Mouse (Mus musculus) neutrophil, adult 5-6 weeks (primary cell): Measurements from ENCODE around the gene Dnaja4. TPM values are rescaled to one million over a fixed set of nuclear protein-coding genes. Genes with fewer than 3 reads are reported as not detected.
A peak's percentile ranks its signal among the peaks of the same experiment; 100 is the strongest.

Source experiments
- ATAC-seq: fragments of 151-379, 151-347 bp; 2 replicates; pipeline ENCODE4 v1.8.0; 2017; ENCODE audit warnings: mild to moderate bottlenecking, moderate TSS enrichment; ENCODE audit not compliant: insufficient number of reproducible peaks, poor library complexity, low FRiP score, severe bottlenecking; ENCODE audit errors: extremely low read depth
- total RNA-seq: library from RNA; stranded (forward); fragments of 200-1000 nt; gene quantifications from 2 replicates; pipeline ENCODE4 v1.2.3, GENCODE M21; 2017

Dnaja4 gene
- total RNA-seq, 1 experiment from 2014 or later: 2.3 TPM

- peak; percentile 59 for ATAC-seq
Measured at GRCm38 (mm10) chr9:54691241-54691805, 7.3 kb upstream of the Dnaja4 start.

DNA sequence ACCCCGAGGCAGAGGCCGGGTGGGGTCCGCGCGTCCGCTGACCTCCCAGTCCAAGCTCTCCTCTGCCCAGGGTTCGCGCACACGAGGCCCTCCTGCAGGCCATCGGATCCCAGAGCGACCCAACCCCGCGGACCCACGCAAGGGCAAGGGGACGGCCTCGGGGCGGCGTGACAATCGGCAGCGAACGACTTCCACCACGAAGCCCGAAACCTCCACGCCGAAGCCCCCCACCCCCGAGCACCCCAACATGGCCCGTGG, 343 bp downstream of the Dnaja4 start:
- no peak for ATAC-seq

DNA sequence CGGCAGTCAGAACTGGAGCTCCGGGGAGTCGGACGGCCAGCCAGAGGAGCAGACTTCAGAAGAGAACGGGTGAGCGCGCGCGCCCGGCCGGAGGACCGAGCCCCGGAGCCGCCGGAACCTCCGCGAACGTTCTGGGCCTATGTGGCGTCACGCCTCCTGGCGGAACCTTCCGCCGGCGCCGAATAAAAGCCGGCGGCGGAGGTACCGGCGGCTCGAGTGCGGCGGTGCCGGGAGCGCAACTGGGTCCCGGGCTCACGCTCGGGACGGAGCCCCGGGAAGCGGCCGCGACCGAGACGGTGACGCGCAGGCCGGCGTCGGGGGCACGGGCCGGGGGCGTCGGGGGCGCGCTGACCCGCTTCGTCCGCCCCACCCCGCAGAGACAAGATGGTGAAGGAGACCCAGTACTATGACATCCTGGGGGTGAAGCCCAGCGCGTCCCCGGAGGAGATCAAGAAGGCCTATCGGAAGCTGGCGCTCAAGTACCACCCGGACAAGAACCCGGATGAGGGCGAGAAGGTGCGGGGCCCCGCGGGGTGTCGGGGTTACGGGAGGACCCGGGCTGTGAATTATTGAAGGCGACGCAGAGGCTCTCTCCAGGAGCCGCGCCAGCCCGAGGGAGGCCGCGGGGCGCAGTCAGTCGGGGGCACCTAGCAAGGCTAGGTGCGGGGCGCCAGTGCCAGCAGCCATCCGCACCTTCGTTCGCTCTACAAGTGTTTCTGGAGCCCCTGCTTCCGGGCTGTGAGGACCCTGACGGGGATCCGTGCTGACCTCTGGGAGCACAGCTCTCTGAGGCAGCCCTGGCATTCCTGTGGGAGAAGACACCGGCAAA, 886 bp downstream of the Dnaja4 start:
- no peak for ATAC-seq

- ATAC-seq: no peak
Measured at GRCm38 (mm10) chr9:54700174-54700475, 1.5 kb downstream of the Dnaja4 start.

- no peak for ATAC-seq
Measured at GRCm38 (mm10) chr9:54700746-54701145, 2.1 kb downstream of the Dnaja4 start.

GRCm38 (mm10) chr9:54702581-54702980, 3.9 kb downstream of the Dnaja4 start:
- ATAC-seq: no peak

DNA sequence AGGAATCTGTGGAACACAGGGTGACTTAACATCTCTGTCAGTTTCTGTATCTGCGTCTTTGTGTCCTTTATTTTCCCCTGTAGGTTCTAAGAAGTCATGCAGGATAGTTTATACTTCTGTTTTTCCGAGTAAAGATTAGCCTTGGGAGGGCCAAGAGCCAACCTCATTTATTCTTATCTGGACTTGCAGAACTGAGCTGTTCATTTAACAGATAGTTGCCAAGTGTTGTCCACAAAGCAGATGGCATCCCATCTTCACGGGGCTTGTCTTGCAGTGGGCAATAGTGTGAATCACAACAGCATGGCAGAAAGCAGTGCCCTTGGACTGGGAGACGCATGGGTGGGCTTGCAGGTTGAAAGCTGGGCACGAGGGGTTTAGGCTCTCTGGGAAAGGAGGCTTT, 5.7 kb downstream of the Dnaja4 start:
- no peak for ATAC-seq

- no peak for ATAC-seq
Measured at GRCm38 (mm10) chr9:54705561-54705960, 6.9 kb downstream of the Dnaja4 start.

DNA sequence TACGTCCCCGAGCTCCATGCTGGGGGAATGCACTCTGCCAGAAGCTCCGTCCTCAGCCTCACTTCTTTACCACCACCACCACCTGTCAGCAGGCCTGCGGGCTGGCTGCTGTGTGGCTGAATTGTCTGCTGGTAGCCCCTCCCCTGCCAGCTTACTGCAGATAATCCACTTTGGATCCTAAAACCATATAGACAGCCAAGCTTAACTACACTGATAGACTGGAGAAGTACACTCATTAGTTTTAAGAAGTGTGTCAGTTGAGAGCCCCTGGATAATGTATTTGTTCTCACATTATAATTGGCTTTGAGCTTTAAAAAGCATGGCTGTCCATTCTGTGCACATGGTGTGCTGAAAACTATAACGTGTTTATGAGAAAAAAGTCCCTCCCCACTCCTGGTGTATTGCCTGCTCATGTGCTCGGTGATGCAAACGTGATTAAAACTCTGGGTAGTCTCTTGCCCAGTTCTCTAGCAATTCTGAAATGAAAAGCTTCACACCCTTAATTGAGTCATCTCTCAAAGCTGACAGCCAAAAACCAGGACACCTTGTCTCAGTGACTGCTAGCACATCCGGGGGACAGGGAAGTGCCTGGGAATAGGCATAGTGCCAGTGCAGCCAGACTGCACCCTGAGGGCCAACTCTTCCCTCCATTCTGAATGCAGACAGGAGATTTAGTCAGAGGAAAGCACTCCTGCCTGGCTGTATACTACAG, 8.8 kb downstream of the Dnaja4 start:
- ATAC-seq: no peak

- no peak for ATAC-seq
Measured at GRCm38 (mm10) chr9:54708085-54708484, 9.4 kb downstream of the Dnaja4 start.

DNA sequence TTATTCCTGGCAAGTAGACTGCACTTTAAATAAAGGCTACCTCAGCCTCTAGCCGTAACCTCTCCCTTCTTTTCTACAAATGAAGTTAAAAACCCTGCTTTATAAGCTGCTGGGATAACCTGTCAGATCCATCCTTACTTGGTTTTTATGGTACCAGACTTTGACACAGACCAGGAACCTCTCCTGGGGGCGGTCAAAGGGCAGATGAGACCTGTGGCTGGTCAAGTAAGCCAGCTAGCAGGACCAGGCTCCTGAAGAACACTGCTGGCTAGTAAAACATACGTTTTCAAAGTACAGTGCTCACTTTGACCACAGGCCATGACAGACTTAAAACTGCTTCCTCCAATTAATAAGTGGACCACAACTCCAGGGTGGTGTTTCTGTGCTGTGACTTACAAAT, 17.1 kb downstream of the Dnaja4 start:
- ATAC-seq: no peak

- ATAC-seq: no peak
Measured at GRCm38 (mm10) chr9:54717527-54717926, 18.9 kb downstream of the Dnaja4 start.

GRCm38 (mm10) chr9:54722156-54722555, 23.5 kb downstream of the Dnaja4 start:
- no peak for ATAC-seq

DNA sequence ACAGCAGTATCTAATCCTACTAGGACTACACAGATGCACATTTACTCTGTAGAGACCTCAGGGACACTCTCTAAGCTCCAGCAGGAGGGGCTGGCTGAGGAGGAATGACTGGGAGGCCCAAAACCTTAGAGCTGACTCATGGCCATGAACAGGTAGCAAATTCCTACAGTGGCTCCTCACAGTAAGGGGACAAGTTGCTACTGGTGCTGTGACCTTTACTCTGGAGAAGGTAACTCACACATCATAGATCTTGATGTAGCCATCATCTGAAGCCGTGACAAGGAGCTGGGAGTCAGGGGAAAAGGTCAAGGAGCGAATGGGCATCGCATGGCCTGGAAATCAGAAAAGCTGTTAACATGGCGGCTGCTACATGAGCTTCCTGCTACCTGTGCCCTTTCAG, 23.9 kb downstream of the Dnaja4 start:
- ATAC-seq: no peak

GRCm38 (mm10) chr9:54726315-54726714, 27.6 kb downstream of the Dnaja4 start:
- ATAC-seq: no peak

DNA sequence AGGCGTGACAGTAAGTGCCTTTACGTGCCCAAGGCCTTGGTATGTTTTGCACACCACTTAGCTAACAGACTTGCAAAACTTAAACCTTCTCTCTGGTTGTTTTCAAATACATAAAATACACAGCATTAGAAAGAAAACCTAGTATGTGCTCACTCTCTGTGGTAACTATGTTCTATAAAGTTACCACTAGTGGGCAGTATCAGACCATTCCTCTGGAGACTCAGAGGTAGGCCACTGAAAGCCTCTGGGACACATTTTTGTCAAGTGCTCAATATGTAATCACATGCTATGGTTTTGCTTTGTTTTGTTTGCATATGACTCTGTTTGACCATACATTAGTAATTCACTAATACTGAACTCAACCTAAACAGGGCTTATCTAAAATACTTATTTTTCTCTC, 33.4 kb downstream of the Dnaja4 start:
- ATAC-seq: 0 out of 2 replicates have a peak, but pooled peaks have one; percentile 28

- ATAC-seq: peak; percentile 91
Measured at GRCm38 (mm10) chr9:54733921-54734638, 35.4 kb downstream of the Dnaja4 start, which contains the start of gene Wdr61. TSS of gene Wdr61 (minus strand) at chr9:54734519.

DNA sequence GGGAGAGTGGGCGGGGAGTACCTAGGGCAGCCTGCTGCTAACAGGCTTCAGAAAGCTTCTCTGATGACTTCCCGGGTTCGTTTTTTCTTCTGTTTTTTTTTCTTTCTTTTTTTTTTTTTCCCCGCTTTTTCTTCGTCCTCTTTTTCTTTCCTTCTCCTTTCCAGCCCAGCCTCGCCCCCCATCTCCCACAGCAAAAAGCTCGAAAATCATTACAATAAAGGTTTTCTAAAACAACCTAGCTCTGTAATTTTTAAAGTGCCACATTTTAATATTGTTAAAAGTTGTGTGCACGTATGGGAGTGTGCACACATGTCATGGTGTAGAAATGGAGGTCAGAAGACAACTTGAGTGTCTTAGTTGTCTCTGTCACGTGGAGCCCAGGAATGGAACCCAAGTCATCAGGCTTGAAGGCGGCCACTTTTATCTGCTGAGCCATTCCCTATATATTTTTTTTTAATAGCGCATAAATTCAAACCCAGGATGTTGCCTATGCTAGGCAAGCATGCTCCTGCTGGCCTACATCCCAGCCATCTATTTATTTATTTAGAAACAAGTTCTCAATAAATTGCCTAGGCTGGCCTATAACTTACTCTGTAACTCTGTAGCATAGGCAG, 36.1 kb downstream of the Dnaja4 start:
- no peak for ATAC-seq

DNA sequence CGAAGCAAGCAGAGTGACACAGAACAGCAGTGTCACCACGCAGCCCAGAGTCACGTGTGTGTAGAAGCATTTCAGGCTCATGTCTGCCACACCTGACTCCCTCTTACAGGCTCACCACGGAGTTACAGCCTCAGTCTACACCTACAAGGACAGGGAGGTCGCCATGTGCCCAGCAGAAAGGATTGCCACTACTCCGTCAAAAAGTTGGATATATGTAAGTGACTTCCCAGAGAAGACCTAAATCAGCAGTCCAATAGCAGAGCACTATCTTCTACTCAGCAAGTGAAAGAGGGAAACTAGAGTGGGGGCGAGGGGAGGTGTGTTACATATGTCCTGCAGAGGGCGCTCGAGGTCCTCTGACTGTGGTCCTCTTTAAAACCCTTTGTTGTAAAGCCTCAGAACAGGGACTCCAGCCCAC, 37.6 kb downstream of the Dnaja4 start:
- ATAC-seq: peak; percentile 48; the same call in 1 of the 2 replicates
